Mouse (Mus musculus) cerebellum, adult 2 months (tissue): ENCODE data around the gene Aurkb. TPM values are rescaled to one million over a fixed set of nuclear protein-coding genes. Genes with fewer than 3 reads are reported as not detected.

Experiments used
- DNase-seq, 2 experiments: peaks; one replicate each; pipeline ENCODE4 v3.0.0; 2021
- H3K27ac ChIP-seq: fragments of 200-500 bp; 2 replicates; pipeline ENCODE4 v1.5.1; 2012; ENCODE audit warnings: low read length, control low read depth, inconsistent platforms; ENCODE audit not compliant: insufficient read depth
- H3K27me3 ChIP-seq: fragments of 200-500 bp; 2 replicates; pipeline ENCODE4 v1.6.1; 2012; ENCODE audit warnings: inconsistent platforms, mild to moderate bottlenecking, low read length, moderate library complexity; ENCODE audit not compliant: control insufficient read depth, insufficient read depth
- H3K4me1 ChIP-seq: fragments of 200-500 bp; 2 replicates; pipeline ENCODE4 v1.6.1; 2011; ENCODE audit warnings: low read length; ENCODE audit not compliant: control insufficient read depth, insufficient read depth
- H3K4me3 ChIP-seq: fragments of 200-500 bp; replicated peaks from 2 replicates; pipeline ENCODE3; 2011; ENCODE audit warnings: mild to moderate bottlenecking, low read depth, low read length, control low read depth; ENCODE audit not compliant: insufficient read depth
- CTCF ChIP-seq: fragments of 200-500 bp; IDR thresholded peaks from 2 replicates; pipeline ENCODE4 v1.5.1; 2011; ENCODE audit warnings: low read depth, mild to moderate bottlenecking, control low read depth, low read length, moderate library complexity, borderline replicate concordance; ENCODE audit not compliant: insufficient read depth
- POLR2A ChIP-seq: fragments of 200-500 bp; IDR thresholded peaks from 2 replicates; pipeline ENCODE4 v1.6.1; 2011; ENCODE audit warnings: low read length, control low read depth, borderline replicate concordance; ENCODE audit not compliant: insufficient read depth
- WGBS: fragments of 180-500 bp; shearing (Covaris S2); methylation state at CpG from one replicate; pipeline ENCODE4 v1.1.7; 2018; 5-methylcytosine and 5-hydroxymethylcytosine counted together
- polyA plus RNA-seq: library from polyadenylated mRNA; depleted of rRNA; stranded (reverse); fragments of >200 nt; gene quantifications from 2 replicates; pipeline ENCODE4 v1.2.3, GENCODE M21; 2012

Gene Aurkb
- polyA plus RNA-seq, 1 experiment: 0.51 TPM

DNA sequence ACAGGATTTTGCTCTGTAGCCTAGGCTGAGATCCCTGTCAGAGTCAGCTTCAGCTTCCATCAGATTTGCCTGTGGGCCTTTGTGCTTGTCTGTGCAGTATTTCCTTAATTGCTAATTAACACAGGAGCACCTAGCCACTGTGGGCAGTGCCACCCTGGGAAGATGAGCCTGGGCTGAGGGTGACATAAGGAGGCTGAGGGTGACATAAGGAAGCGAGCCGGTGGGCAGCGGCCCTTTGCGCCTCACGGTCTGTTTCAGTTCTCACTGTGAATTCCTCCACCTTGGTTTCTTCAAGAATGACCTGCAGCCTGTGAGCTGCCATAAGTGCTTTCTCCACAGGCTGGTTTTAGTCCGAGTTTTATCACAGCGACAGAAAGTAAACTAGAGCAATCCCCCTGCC lies 36.2 kb downstream of the Aurkb start:
- H3K4me3 ChIP-seq: no peak overlapping the region
- 88% methylated on average over 7 of the region's 7 CpGs for WGBS
- TF ChIP-seq POLR2A (no peak), CTCF (no peak)
- H3K27me3 ChIP-seq: no peaks in the 10 kb centered on the region
- H3K4me1 ChIP-seq: no peaks in the 10 kb centered on the region
- DNase-seq: no peak
- no peak overlapping the region for H3K27ac ChIP-seq

DNA sequence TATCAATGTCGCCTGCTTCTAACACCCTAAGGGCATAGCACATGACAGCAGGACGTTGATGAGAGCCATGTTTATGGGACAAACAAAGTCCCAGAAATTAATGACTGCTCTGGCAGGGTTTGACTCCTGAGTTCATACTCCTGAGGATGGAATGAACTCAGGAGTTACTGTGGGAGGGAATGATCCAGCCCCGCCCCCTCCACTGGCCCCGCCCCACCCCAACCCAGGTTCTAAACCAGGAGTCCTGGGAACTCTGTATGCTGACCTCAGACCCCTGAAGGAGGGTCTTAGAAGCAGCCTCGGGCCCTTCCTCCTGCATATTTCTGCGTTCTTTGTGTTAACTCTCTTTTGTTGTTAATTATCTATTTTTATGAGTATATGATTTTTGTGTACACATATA lies 40.2 kb downstream of the Aurkb start:
- no peaks in the 10 kb centered on the region for H3K27me3 ChIP-seq
- no peak for DNase-seq
- no peak overlapping the region for H3K27ac ChIP-seq
- TF ChIP-seq POLR2A (no peak), CTCF (no peak)
- 75% methylated on average over 6 of the region's 6 CpGs for WGBS
- H3K4me3 ChIP-seq: no peak overlapping the region
- peaks cover 10% of the 10 kb centered on the region for H3K4me1 ChIP-seq

DNA sequence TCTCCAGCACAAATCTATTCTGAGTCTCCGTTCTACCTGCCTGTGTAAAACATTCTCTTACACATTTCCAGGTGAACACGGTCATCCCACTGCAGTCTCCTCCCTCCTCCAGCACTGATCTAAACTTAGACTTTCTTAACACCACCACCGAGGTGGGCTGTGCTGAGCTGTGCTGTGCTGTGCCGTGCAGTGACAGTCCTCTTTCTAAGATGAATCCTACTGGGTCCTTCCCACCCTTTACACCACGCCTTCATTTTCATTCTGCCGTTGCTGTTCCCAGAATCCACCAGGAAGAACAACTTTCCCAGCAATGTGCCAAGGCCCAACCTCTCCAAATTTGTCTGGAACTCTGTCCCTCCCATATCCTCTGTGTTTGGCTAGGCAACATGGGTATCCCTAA lies 40.9 kb downstream of the Aurkb start:
- WGBS: 68% methylated on average over 6 of the region's 6 CpGs
- DNase-seq: peak in 1 of 2 experiments; percentile 4
- Histone ChIP-seq H3K27ac (no peak overlapping the region), H3K27me3 (no peaks in the 10 kb centered on the region), H3K4me1 (peaks cover 10% of the 10 kb centered on the region), H3K4me3 (no peak overlapping the region)
- no peak for TF ChIP-seq POLR2A
- no peak for TF ChIP-seq CTCF

DNA sequence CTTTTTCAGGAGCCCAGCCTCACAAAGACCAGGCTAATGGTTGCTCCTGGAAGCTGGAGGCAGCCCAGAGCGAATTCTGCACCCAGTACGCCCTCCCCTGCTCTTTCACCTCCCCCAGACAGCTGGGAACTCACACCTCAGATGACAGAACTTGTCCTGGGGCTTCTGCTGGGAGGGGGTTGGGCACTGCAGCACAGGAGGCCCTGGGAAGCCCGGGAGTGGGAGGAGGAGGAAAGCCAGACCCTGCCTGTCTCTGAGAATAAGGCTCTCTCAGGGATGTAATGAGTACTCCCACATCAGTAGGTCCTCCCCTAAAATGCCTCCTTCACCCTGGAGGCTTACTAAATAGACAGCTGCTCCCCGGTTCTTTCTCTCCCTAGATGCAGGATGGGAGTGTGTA lies 41.6 kb downstream of the Aurkb start:
- TF ChIP-seq POLR2A (no peak), CTCF (no peak)
- peak; percentile 24 to 25 for DNase-seq
- Histone ChIP-seq H3K27me3 (no peaks in the 10 kb centered on the region), H3K4me3 (no peak overlapping the region), H3K4me1 (peaks cover 10% of the 10 kb centered on the region), H3K27ac (no peak overlapping the region)
- WGBS: 57% methylated on average over 4 of the region's 4 CpGs

DNA sequence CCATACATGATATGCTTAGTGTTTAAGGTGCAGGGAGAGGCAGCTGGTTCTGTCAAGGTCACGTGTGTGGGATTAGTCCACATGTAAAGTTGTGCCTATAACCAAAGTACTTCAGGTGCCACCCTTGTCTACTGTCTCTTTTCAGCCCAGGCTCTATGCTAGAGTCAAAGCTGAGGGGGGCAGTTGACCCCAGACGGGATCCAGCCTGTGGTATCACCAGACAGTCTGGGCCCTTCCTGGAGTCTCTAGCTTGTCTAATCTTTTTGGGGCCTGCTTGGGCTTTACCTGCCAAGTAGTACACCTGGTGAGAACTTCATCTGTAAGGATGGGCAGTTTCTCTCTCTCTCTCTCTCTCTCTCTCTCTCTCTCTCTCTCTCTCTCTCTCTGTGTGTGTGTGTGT lies 42.1 kb downstream of the Aurkb start:
- no peak for TF ChIP-seq POLR2A
- TF ChIP-seq CTCF: no peak
- peak overlapping the region; percentile 98 for H3K27ac ChIP-seq
- no peaks in the 10 kb centered on the region for H3K27me3 ChIP-seq
- no peak overlapping the region for H3K4me3 ChIP-seq
- peaks cover 10% of the 10 kb centered on the region for H3K4me1 ChIP-seq
- peak; percentile 7 to 21 for DNase-seq
- 67% methylated on average over 2 of the region's 2 CpGs for WGBS

DNA sequence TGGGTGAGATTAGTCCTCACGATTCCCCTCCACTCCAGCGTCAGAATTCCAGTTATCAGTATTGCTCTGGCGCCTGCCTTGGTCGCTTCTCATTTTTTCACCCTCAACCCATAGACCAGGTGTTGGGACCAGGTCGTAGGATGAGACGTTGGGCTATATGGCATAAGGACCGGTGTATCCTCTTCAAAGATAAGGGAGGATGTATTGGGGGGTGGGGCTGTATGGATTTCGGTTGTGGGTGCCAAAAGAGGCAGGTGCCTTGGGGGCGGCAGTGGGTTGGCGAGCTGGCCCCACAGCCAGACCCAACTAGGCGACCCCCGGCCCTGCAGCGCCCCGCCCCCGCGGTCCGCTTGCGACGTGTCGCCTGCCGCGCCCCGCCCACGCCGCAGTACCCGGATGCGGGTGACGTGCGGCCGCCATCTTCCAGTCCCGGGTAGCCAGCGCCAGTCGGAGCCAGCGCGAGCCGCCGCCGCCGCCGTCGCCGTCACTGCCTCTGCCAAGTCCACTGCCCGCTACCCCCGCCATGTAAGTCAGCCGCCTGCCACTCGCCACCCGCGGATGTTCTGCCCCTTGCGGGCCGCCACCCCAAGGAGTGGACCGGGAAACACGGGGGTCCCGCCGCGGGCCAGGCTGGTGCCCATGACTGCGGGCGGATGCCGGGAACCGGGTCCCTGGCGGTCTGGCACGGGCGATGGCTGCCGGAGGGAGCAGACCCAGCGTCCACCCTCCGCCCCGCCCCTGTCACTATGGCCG lies 42.8 kb downstream of the Aurkb start, which contains the start of gene Vamp2:
Gene Vamp2 (plus strand): TSS at position 388 of the 753 bp plus-strand sequence.
- TF ChIP-seq POLR2A (peak; percentile 79), CTCF (no peak)
- H3K27ac ChIP-seq: peak within 1 kb of the TSS; percentile 99
- under 1% methylated on average over 53 of the region's 67 CpGs for WGBS
- peak; percentile 93 to 95 for DNase-seq
- peak within 1 kb of the TSS; percentile 96 for H3K4me3 ChIP-seq
- peaks cover 10% of the 10 kb centered on the region for H3K4me1 ChIP-seq
- H3K27me3 ChIP-seq: no peaks in the 10 kb centered on the region

DNA sequence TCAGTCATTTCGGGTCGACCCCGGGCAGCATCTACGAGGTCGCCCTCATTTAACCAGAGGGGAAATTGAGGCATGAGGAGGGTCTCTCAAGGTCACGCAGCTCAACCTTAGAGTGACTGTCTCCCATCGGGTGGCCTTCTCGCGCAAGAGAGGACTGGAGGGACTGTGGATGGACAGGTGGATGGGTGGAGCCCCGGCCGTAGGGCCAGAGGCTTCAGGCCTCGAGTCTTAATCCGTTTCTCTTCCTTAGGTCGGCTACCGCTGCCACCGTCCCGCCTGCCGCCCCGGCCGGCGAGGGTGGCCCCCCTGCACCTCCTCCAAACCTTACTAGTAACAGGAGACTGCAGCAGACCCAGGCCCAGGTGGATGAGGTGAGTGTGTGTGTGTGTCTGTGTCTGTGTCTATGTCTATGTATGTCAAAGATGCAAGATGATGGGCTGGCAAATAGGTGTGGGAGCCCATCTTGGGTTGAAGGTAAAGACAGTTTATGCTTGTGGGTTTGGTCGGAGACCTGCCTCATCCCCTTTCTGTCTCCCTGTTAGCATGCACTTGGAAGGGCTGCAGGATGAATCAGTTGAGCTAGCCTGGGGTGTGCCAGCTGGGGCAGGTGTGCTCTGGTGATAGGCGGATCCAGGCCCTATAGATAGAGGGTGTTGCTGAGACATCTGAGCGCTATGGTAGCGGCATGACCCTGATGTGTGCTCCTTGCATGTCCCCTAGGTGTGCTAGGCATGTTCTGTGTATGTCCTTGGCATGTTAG lies 43.6 kb downstream of the Aurkb start:
- no peaks in the 10 kb centered on the region for H3K27me3 ChIP-seq
- peak overlapping the region; percentile 96 for H3K4me3 ChIP-seq
- no peak for TF ChIP-seq CTCF
- TF ChIP-seq POLR2A: no peak
- peak in 1 of 2 experiments; percentile 64 for DNase-seq
- peak overlapping the region; percentile 99 for H3K27ac ChIP-seq
- 2% methylated on average over 25 of the region's 25 CpGs for WGBS
- H3K4me1 ChIP-seq: peaks cover 10% of the 10 kb centered on the region

DNA sequence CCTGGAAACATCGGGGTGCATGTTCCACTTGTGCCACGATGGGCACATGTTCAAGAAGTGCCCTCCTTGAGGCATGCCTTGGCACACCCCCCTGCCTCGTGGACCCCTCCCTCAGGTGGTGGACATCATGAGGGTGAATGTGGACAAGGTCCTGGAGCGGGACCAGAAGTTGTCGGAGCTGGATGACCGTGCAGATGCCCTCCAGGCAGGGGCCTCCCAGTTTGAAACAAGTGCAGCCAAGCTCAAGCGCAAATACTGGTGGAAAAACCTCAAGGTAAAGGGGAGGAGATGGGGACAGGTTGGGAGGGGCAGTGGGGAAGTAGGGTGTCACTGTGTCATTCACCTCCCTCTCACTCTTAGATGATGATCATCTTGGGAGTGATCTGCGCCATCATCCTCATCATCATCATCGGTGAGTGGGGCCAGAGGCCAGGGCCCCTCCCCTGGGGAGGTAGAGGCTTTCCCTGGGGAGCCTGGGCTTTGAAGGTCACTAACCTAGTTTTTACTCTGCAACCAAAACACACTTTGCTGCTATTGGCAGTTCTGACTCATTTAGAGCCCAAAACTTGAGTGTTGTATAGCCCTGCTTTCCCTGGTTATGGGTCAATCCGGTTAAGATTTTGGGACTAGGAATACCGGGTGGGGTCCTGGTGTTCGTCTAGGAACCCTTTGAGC lies 44.3 kb downstream of the Aurkb start:
- Histone ChIP-seq H3K27ac (peak overlapping the region; percentile 99), H3K27me3 (no peaks in the 10 kb centered on the region), H3K4me3 (peak overlapping the region; percentile 96), H3K4me1 (peaks cover 10% of the 10 kb centered on the region)
- peak; percentile 50 to 54 for DNase-seq
- WGBS: 30% methylated on average over 12 of the region's 12 CpGs
- TF ChIP-seq CTCF (no peak), POLR2A (no peak)
